Mouse (Mus musculus) left cerebral cortex, postnatal 14 days (tissue): Measurements from ENCODE around the gene Magi3. TPM values are rescaled to one million over a fixed set of nuclear protein-coding genes. Genes with fewer than 3 reads are reported as not detected.
A peak's percentile ranks its signal among the peaks of the same experiment; 100 is the strongest.

ENCODE experiments used
- DNase-seq, 2 experiments: peaks; one replicate each; pipeline ENCODE4 v3.0.0; 2021 to 2022; ENCODE audit warnings: low spot score in 2 of 2, mixed read lengths in 1 of 2
- intact Hi-C: fragments of 180-260 bp; cut with DNase I; formaldehyde crosslinking; loops from one replicate; pipeline ENCODE4 v1.15.1; 2025
- total RNA-seq, 2 experiments: library from RNA; stranded (reverse); gene quantifications; 2 replicates each; pipeline ENCODE4 v1.2.3; 2021

Gene Magi3
- total RNA-seq, 2 experiments from 2014 or later: 41.0 to 48.4 TPM

- no peak for DNase-seq
- intact Hi-C loops: loop anchor here (5.0 kb wide), 1 partner anchor 221 kb away; no protein-coding TSS in a partner anchor
These were observed 982 bp upstream of the Magi3 start for GRCm38 (mm10) chr3:104221156-104221555.

GRCm38 (mm10) chr3:104219531-104220294 lies 461 bp downstream of the Magi3 start:
- DNase-seq: peak; percentile 15 to 39
- intact Hi-C loops: loop anchor here (5.0 kb wide), 1 partner anchor 223 kb away; no protein-coding TSS in a partner anchor

- DNase-seq: peak; percentile 21 to 24
- intact Hi-C loops: no loop called here
These were observed 1.2 kb downstream of the Magi3 start for GRCm38 (mm10) chr3:104218926-104219325.

- no peak for DNase-seq
- intact Hi-C loops: no loop called here
These were observed 30.4 kb downstream of the Magi3 start for GRCm38 (mm10) chr3:104189823-104190222.

- DNase-seq: no peak
These were observed 30.9 kb downstream of the Magi3 start for GRCm38 (mm10) chr3:104189234-104189633.

GRCm38 (mm10) chr3:104184270-104184669 lies 35.9 kb downstream of the Magi3 start:
- DNase-seq: no peak
- intact Hi-C loops: no loop called here

More at GRCm38 (mm10) chr3:104189234-104189633, 30.9 kb downstream of the Magi3 start:
- intact Hi-C loops: no loop called here

- DNase-seq: peak in 1 of 2 experiments; percentile 16
- intact Hi-C loops: no loop called here
These were observed 36.5 kb downstream of the Magi3 start for GRCm38 (mm10) chr3:104183656-104184055.

GRCm38 (mm10) chr3:104182711-104183110 lies 37.5 kb downstream of the Magi3 start:
- intact Hi-C loops: no loop called here
- DNase-seq: no peak

GRCm38 (mm10) chr3:104161347-104161746 lies 58.8 kb downstream of the Magi3 start:
- intact Hi-C loops: no loop called here
- no peak for DNase-seq

- no peak for DNase-seq
- intact Hi-C loops: no loop called here
These were observed 59.6 kb downstream of the Magi3 start for GRCm38 (mm10) chr3:104160603-104161002.

GRCm38 (mm10) chr3:104150146-104150545 lies 70.0 kb downstream of the Magi3 start:
- no peak for DNase-seq
- intact Hi-C loops: no loop called here

GRCm38 (mm10) chr3:104142376-104142775 lies 77.8 kb downstream of the Magi3 start:
- DNase-seq: no peak
- intact Hi-C loops: no loop called here

- intact Hi-C loops: no loop called here
- no peak for DNase-seq
These were observed 81.2 kb downstream of the Magi3 start for GRCm38 (mm10) chr3:104138953-104139450.

GRCm38 (mm10) chr3:104125628-104126027 lies 94.5 kb downstream of the Magi3 start:
- DNase-seq: no peak
- intact Hi-C loops: no loop called here

GRCm38 (mm10) chr3:104123846-104124245 lies 96.3 kb downstream of the Magi3 start:
- intact Hi-C loops: no loop called here
- DNase-seq: no peak

- intact Hi-C loops: loop anchor here (10.0 kb wide), 1 partner anchor 335 kb away; no protein-coding TSS in a partner anchor
- DNase-seq: no peak
These were observed 110.7 kb downstream of the Magi3 start for GRCm38 (mm10) chr3:104109478-104109877.

GRCm38 (mm10) chr3:104104942-104105341 lies 115.2 kb downstream of the Magi3 start:
- intact Hi-C loops: loop anchor here (10.0 kb wide), 1 partner anchor 340 kb away; no protein-coding TSS in a partner anchor
- DNase-seq: peak; percentile 37 to 44

- intact Hi-C loops: loop anchor here (10.0 kb wide), 1 partner anchor 343 kb away; no protein-coding TSS in a partner anchor
- no peak for DNase-seq
These were observed 118.5 kb downstream of the Magi3 start for GRCm38 (mm10) chr3:104101721-104102120.

GRCm38 (mm10) chr3:104101249-104101648 lies 118.9 kb downstream of the Magi3 start:
- DNase-seq: no peak
- intact Hi-C loops: loop anchor here (10.0 kb wide), 1 partner anchor 344 kb away; no protein-coding TSS in a partner anchor

- DNase-seq: no peak
- intact Hi-C loops: no loop called here
These were observed 124.2 kb downstream of the Magi3 start for GRCm38 (mm10) chr3:104095936-104096335.

GRCm38 (mm10) chr3:104094646-104095045 lies 125.5 kb downstream of the Magi3 start:
- DNase-seq: peak in 1 of 2 experiments; percentile 9
- intact Hi-C loops: no loop called here
